Mouse (Mus musculus) hindbrain, embryonic 15.5 days (tissue): ENCODE results near the gene Tas2r137. TPM values are rescaled to one million over a fixed set of nuclear protein-coding genes. Genes with fewer than 3 reads are reported as not detected.

ENCODE experiments used
- ATAC-seq: fragments of 200-750 bp; cut with Nextera tagmentation; 2 replicates; pipeline ENCODE4 v1.8.0; 2017; ENCODE audit warnings: low read depth, moderate number of reproducible peaks, moderate TSS enrichment; ENCODE audit not compliant: low FRiP score
- H3K27ac ChIP-seq: fragments of 300-500 bp; sonication (generic); replicated peaks from 2 replicates; pipeline ENCODE4 v1.5.1; 2015; ENCODE audit warnings: mild to moderate bottlenecking, inconsistent platforms
- H3K27me3 ChIP-seq: fragments of 300-500 bp; sonication (generic); 2 replicates; pipeline ENCODE4 v1.6.1; 2015; ENCODE audit warnings: control low read depth, inconsistent platforms
- H3K36me3 ChIP-seq: fragments of 300-500 bp; sonication (generic); 2 replicates; pipeline ENCODE4 v1.6.1; 2015; ENCODE audit warnings: control low read depth, inconsistent platforms
- H3K4me1 ChIP-seq: fragments of 300-500 bp; sonication (generic); replicated peaks from 2 replicates; pipeline ENCODE4 v1.6.1; 2015; ENCODE audit warnings: control low read depth, inconsistent platforms
- H3K4me2 ChIP-seq: fragments of 300-500 bp; sonication (generic); 2 replicates; pipeline ENCODE4 v1.6.1; 2015; ENCODE audit warnings: moderate library complexity, mild to moderate bottlenecking, inconsistent platforms
- H3K4me3 ChIP-seq: fragments of 300-500 bp; sonication (generic); 2 replicates; pipeline ENCODE4 v1.5.1; 2015; ENCODE audit warnings: mild to moderate bottlenecking, inconsistent platforms
- H3K9ac ChIP-seq: fragments of 300-500 bp; sonication (generic); 2 replicates; pipeline ENCODE4 v1.6.1; 2015; ENCODE audit warnings: inconsistent platforms
- H3K9me3 ChIP-seq: fragments of 300-500 bp; sonication (generic); 2 replicates; pipeline ENCODE4 v1.6.1; 2016; ENCODE audit warnings: control low read depth, inconsistent platforms
- WGBS: fragments of 180-500 bp; shearing (Covaris S2); methylation state at CpG from one replicate; pipeline ENCODE4 v1.1.7; 2015; 5-methylcytosine and 5-hydroxymethylcytosine counted together
- polyA plus RNA-seq: library from polyadenylated mRNA; unstranded; fragments of >200 nt; fragmentation: Nextera tagmentation; extraction: Ambion mirVana; gene quantifications from 2 replicates; pipeline ENCODE4 v1.2.1, GENCODE M21; 2015

Gene Tas2r137
- polyA plus RNA-seq, 1 experiment from 2014 or later = not detected

DNA sequence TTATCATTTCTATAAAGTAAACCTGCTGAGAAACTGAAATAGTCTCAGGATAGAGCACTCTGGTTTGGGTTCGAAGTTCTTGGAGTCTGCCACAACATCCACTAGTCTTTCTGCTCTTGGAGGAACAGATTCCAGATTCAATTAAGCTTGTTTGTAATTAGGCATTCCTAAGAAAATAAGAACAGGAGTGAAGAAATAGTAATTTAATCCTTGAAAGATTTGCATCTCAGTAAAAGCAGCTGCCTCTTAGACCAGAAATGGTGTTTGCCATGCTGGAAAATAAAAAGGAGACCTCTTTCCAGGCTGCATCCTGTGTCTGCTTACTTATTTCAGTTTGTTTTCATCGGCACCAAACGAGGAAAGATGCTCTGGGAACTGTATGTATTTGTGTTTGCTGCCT lies 2.2 kb downstream of the Tas2r137 start, which contains the start of gene Tas2r108:
Gene Tas2r108, plus strand, starts transcription at position 301 of the 400 bp plus-strand sequence.
- Histone ChIP-seq H3K27ac (no peak within 1 kb of the TSS), H3K27me3 (no peaks in the 10 kb centered on the region), H3K36me3 (no peaks in the 10 kb centered on the region), H3K9ac (no peak within 1 kb of the TSS), H3K4me3 (no peak within 1 kb of the TSS), H3K9me3 (no peaks in the 10 kb centered on the region), H3K4me1 (no peaks in the 10 kb centered on the region), H3K4me2 (no peak within 1 kb of the TSS)
- WGBS = 93% methylated on average over 3 of the region's 3 CpGs
- no peak for ATAC-seq

DNA sequence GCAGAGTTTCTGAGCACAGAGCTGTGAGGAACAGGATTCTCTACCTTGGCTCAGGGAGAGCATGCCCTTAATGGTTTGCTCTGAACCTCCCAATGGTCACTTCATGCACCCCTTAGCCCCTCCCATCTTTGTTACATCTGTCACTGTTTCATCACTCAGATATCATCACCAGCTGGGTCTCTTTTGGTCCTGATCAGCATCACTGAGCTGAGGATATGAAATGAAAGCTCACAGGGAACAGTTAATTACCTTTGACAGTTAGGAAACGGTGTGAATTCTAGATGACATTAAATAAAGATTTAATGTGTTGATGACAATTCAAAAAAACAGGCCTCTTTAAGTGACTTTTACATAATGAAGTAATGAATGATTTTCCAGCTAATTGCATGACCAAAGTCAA lies 28.4 kb downstream of the Tas2r137 start, which contains the start of gene Prss37:
Gene Prss37, minus strand, starts transcription at position 101 of the 400 bp plus-strand sequence.
- no peak for ATAC-seq
- no peaks in the 10 kb centered on the region for H3K27me3 ChIP-seq
- no peak within 1 kb of the TSS for H3K4me3 ChIP-seq
- no peaks in the 10 kb centered on the region for H3K36me3 ChIP-seq
- H3K27ac ChIP-seq = no peak within 1 kb of the TSS
- H3K4me2 ChIP-seq = no peak within 1 kb of the TSS
- no peaks in the 10 kb centered on the region for H3K4me1 ChIP-seq
- H3K9ac ChIP-seq = no peak within 1 kb of the TSS
- no peaks in the 10 kb centered on the region for H3K9me3 ChIP-seq
- whole genome bisulfite sequencing = 63% methylated on average over 1 of the region's 1 CpGs

Other genes with a start within 250 kb of the Tas2r137 start
- gene Agk, start 166.1 kb upstream of the Tas2r137 start, polyA plus RNA-seq = 57.2 and 57.3 TPM in 2 replicates
- 15.9 and 16.9 TPM in 2 replicates for gene E330009J07Rik, start 55.1 kb upstream of the Tas2r137 start, polyA plus RNA-seq
- gene Wee2, start 52.1 kb upstream of the Tas2r137 start, polyA plus RNA-seq = 0.18 and 0.33 TPM in 2 replicates
- 96.6 and 103 TPM in 2 replicates for gene Ssbp1, start 19.9 kb upstream of the Tas2r137 start, polyA plus RNA-seq
- 0.14 TPM in 1 of 2 replicates, not detected in the other for gene Tas2r108, start 2.3 kb downstream of the Tas2r137 start, polyA plus RNA-seq
- not detected in 2 replicates for gene Prss37, start 28.3 kb downstream of the Tas2r137 start, polyA plus RNA-seq
- gene Olfr461, start 63.8 kb downstream of the Tas2r137 start, polyA plus RNA-seq = 0.10 and 0.21 TPM in 2 replicates
- not detected in 2 replicates for gene Olfr460, start 78.3 kb downstream of the Tas2r137 start, polyA plus RNA-seq
- gene Clec5a, start 94.6 kb downstream of the Tas2r137 start, polyA plus RNA-seq = 0.27 and 0.59 TPM in 2 replicates
- not detected in 2 replicates for gene Tas2r138, start 122.1 kb downstream of the Tas2r137 start, polyA plus RNA-seq
- 0.13 and 0.16 TPM in 2 replicates for gene Mgam, start 137.6 kb downstream of the Tas2r137 start, polyA plus RNA-seq